Mouse (Mus musculus): ENCODE results near the gene Zdhhc18. TPM values are rescaled to one million over a fixed set of nuclear protein-coding genes. Genes with fewer than 3 reads are reported as not detected.

Gene Zdhhc18
- polyA plus RNA-seq, 1 experiment from 2014 or later = 3.6 TPM

GRCm38 (mm10) chr4:133668537-133668936 is 18.6 kb upstream of the Zdhhc18 start:
- no peak for ATAC-seq

GRCm38 (mm10) chr4:133666199-133666598 is 16.2 kb upstream of the Zdhhc18 start:
- Histone ChIP-seq H3K36me3 (ENCODE audit: control insufficient read depth, insufficient read depth, low read length) (no peaks in the 10 kb centered on the region), H3K4me2 (ENCODE audit: low read length) (no peak overlapping the region), H3K9me3 (ENCODE audit: control insufficient read depth, low read length) (no peaks in the 10 kb centered on the region), H3K9ac (ENCODE audit: low read depth, low read length) (no peak overlapping the region), H3K4me3 (ENCODE audit: low read length) (no peak overlapping the region), H3K4me1 (ENCODE audit: control insufficient read depth, insufficient read depth, low read depth, low read length) (peaks cover 29% of the 10 kb centered on the region), H3K27ac (ENCODE audit: low read depth, low read length) (no peak overlapping the region; the same call in 1 of the 2 replicates), H3K27me3 (replicated peaks; ENCODE audit: control insufficient read depth, insufficient read depth, low read length) (no peaks in the 10 kb centered on the region)
- no peak for ATAC-seq
- WGBS = 90% methylated on average over 6 of the region's 6 CpGs

More at GRCm38 (mm10) chr4:133668537-133668936, 18.6 kb upstream of the Zdhhc18 start:
- Histone ChIP-seq H3K27ac (ENCODE audit: low read depth, low read length) (no peak overlapping the region), H3K4me1 (ENCODE audit: control insufficient read depth, insufficient read depth, low read depth, low read length) (peaks cover 40% of the 10 kb centered on the region), H3K9ac (ENCODE audit: low read depth, low read length) (no peak overlapping the region), H3K9me3 (ENCODE audit: control insufficient read depth, low read length) (no peaks in the 10 kb centered on the region), H3K27me3 (replicated peaks; ENCODE audit: control insufficient read depth, insufficient read depth, low read length) (no peaks in the 10 kb centered on the region), H3K4me3 (ENCODE audit: low read length) (no peak overlapping the region), H3K4me2 (ENCODE audit: low read length) (no peak overlapping the region), H3K36me3 (ENCODE audit: control insufficient read depth, insufficient read depth, low read length) (no peaks in the 10 kb centered on the region)
- 54% methylated on average over 3 of the region's 3 CpGs for WGBS

GRCm38 (mm10) chr4:133665118-133665517 is 15.2 kb upstream of the Zdhhc18 start:
- H3K4me3 ChIP-seq (ENCODE audit: low read length) = no peak overlapping the region
- peak; percentile 79 for ATAC-seq
- H3K9me3 ChIP-seq (ENCODE audit: control insufficient read depth, low read length) = no peaks in the 10 kb centered on the region
- 49% methylated on average over 10 of the region's 11 CpGs for WGBS
- peak overlapping the region; percentile 74 for H3K27ac ChIP-seq (ENCODE audit: low read depth, low read length)
- peaks cover 28% of the 10 kb centered on the region for H3K4me1 ChIP-seq (ENCODE audit: control insufficient read depth, insufficient read depth, low read depth, low read length)
- H3K9ac ChIP-seq (ENCODE audit: low read depth, low read length) = no peak overlapping the region
- no peaks in the 10 kb centered on the region for H3K36me3 ChIP-seq (ENCODE audit: control insufficient read depth, insufficient read depth, low read length)
- no peaks in the 10 kb centered on the region for H3K27me3 ChIP-seq (replicated peaks; ENCODE audit: control insufficient read depth, insufficient read depth, low read length)
- H3K4me2 ChIP-seq (ENCODE audit: low read length) = peak overlapping the region; percentile 14

GRCm38 (mm10) chr4:133662945-133663344 is 13.0 kb upstream of the Zdhhc18 start:
- Histone ChIP-seq H3K27ac (ENCODE audit: low read depth, low read length) (no peak overlapping the region), H3K4me1 (ENCODE audit: control insufficient read depth, insufficient read depth, low read depth, low read length) (peaks cover 34% of the 10 kb centered on the region), H3K36me3 (ENCODE audit: control insufficient read depth, insufficient read depth, low read length) (no peaks in the 10 kb centered on the region), H3K4me2 (ENCODE audit: low read length) (no peak overlapping the region), H3K9ac (ENCODE audit: low read depth, low read length) (no peak overlapping the region), H3K9me3 (ENCODE audit: control insufficient read depth, low read length) (no peaks in the 10 kb centered on the region), H3K4me3 (ENCODE audit: low read length) (no peak overlapping the region), H3K27me3 (replicated peaks; ENCODE audit: control insufficient read depth, insufficient read depth, low read length) (no peaks in the 10 kb centered on the region)
- WGBS = 81% methylated on average over 8 of the region's 8 CpGs
- no peak for ATAC-seq

GRCm38 (mm10) chr4:133662421-133662820 is 12.5 kb upstream of the Zdhhc18 start:
- 91% methylated on average over 8 of the region's 8 CpGs for WGBS
- Histone ChIP-seq H3K27ac (ENCODE audit: low read depth, low read length) (no peak overlapping the region), H3K4me2 (ENCODE audit: low read length) (no peak overlapping the region), H3K4me3 (ENCODE audit: low read length) (no peak overlapping the region), H3K4me1 (ENCODE audit: control insufficient read depth, insufficient read depth, low read depth, low read length) (peaks cover 34% of the 10 kb centered on the region), H3K27me3 (replicated peaks; ENCODE audit: control insufficient read depth, insufficient read depth, low read length) (no peaks in the 10 kb centered on the region), H3K36me3 (ENCODE audit: control insufficient read depth, insufficient read depth, low read length) (no peaks in the 10 kb centered on the region), H3K9ac (ENCODE audit: low read depth, low read length) (no peak overlapping the region), H3K9me3 (ENCODE audit: control insufficient read depth, low read length) (no peaks in the 10 kb centered on the region)
- ATAC-seq = no peak

GRCm38 (mm10) chr4:133660193-133661155 is 10.5 kb upstream of the Zdhhc18 start:
- H3K4me1 ChIP-seq (ENCODE audit: control insufficient read depth, insufficient read depth, low read depth, low read length) = peaks cover 30% of the 10 kb centered on the region
- H3K4me2 ChIP-seq (ENCODE audit: low read length) = peak overlapping the region; percentile 32
- 0 out of 2 replicates have a peak overlapping the region, but pooled peaks have one; percentile 0 for H3K9ac ChIP-seq (ENCODE audit: low read depth, low read length)
- peak; percentile 94 for ATAC-seq
- no peaks in the 10 kb centered on the region for H3K27me3 ChIP-seq (replicated peaks; ENCODE audit: control insufficient read depth, insufficient read depth, low read length)
- no peaks in the 10 kb centered on the region for H3K9me3 ChIP-seq (ENCODE audit: control insufficient read depth, low read length)
- H3K4me3 ChIP-seq (ENCODE audit: low read length) = peak overlapping the region; percentile 6; the same call in 1 of the 2 replicates
- H3K27ac ChIP-seq (ENCODE audit: low read depth, low read length) = peak overlapping the region; percentile 71
- 11% methylated on average over 10 of the region's 10 CpGs for WGBS
- H3K36me3 ChIP-seq (ENCODE audit: control insufficient read depth, insufficient read depth, low read length) = no peaks in the 10 kb centered on the region

- H3K36me3 ChIP-seq (ENCODE audit: control insufficient read depth, insufficient read depth, low read length) = no peaks in the 10 kb centered on the region
- H3K9ac ChIP-seq (ENCODE audit: low read depth, low read length) = 0 out of 2 replicates have a peak overlapping the region, but pooled peaks have one; percentile 0
- H3K27me3 ChIP-seq (replicated peaks; ENCODE audit: control insufficient read depth, insufficient read depth, low read length) = no peaks in the 10 kb centered on the region
- no peak for ATAC-seq
- peak overlapping the region; percentile 71 for H3K27ac ChIP-seq (ENCODE audit: low read depth, low read length)
- H3K4me3 ChIP-seq (ENCODE audit: low read length) = peak overlapping the region; percentile 6; the same call in 1 of the 2 replicates
- H3K4me2 ChIP-seq (ENCODE audit: low read length) = peak overlapping the region; percentile 32
- peaks cover 25% of the 10 kb centered on the region for H3K4me1 ChIP-seq (ENCODE audit: control insufficient read depth, insufficient read depth, low read depth, low read length)
- 18% methylated on average over 15 of the region's 15 CpGs for WGBS
- H3K9me3 ChIP-seq (ENCODE audit: control insufficient read depth, low read length) = no peaks in the 10 kb centered on the region
Measured at GRCm38 (mm10) chr4:133659497-133660192, 9.7 kb upstream of the Zdhhc18 start.

GRCm38 (mm10) chr4:133658729-133659128 is 8.8 kb upstream of the Zdhhc18 start:
- Histone ChIP-seq H3K27ac (ENCODE audit: low read depth, low read length) (no peak overlapping the region), H3K4me3 (ENCODE audit: low read length) (no peak overlapping the region), H3K4me2 (ENCODE audit: low read length) (no peak overlapping the region), H3K4me1 (ENCODE audit: control insufficient read depth, insufficient read depth, low read depth, low read length) (peaks cover 24% of the 10 kb centered on the region), H3K9me3 (ENCODE audit: control insufficient read depth, low read length) (no peaks in the 10 kb centered on the region), H3K9ac (ENCODE audit: low read depth, low read length) (no peak overlapping the region), H3K36me3 (ENCODE audit: control insufficient read depth, insufficient read depth, low read length) (no peaks in the 10 kb centered on the region), H3K27me3 (replicated peaks; ENCODE audit: control insufficient read depth, insufficient read depth, low read length) (no peaks in the 10 kb centered on the region)
- 56% methylated on average over 2 of the region's 2 CpGs for WGBS
- no peak for ATAC-seq
